Mouse (Mus musculus) forebrain, embryonic 11.5 days (tissue): ENCODE data around the gene Nemp1. TPM values are rescaled to one million over a fixed set of nuclear protein-coding genes. Genes with fewer than 3 reads are reported as not detected.

Experiments used
- ATAC-seq: fragments of 200-750 bp; cut with Nextera tagmentation; replicated peaks from 2 replicates; pipeline ENCODE4 v1.8.0; 2017; ENCODE audit warnings: moderate TSS enrichment; ENCODE audit not compliant: low FRiP score
- DNase-seq: peaks from one replicate; pipeline ENCODE4 v3.0.0-alpha.2; 2017; ENCODE audit warnings: low spot score
- H3K27ac ChIP-seq: fragments of 300-500 bp; sonication (generic); 2 replicates; pipeline ENCODE4 v1.5.1; 2014; ENCODE audit warnings: low read depth, low read length
- H3K27me3 ChIP-seq: fragments of 300-500 bp; sonication (generic); 2 replicates; pipeline ENCODE4 v1.6.1; 2014; ENCODE audit warnings: mild to moderate bottlenecking, low read length, mixed read lengths; ENCODE audit not compliant: control insufficient read depth, insufficient read depth
- H3K36me3 ChIP-seq: fragments of 300-500 bp; sonication (generic); 2 replicates; pipeline ENCODE4 v1.6.1; 2014; ENCODE audit warnings: mild to moderate bottlenecking, low read length, moderate library complexity, mixed read lengths; ENCODE audit not compliant: control insufficient read depth, insufficient read depth
- H3K4me1 ChIP-seq: fragments of 300-500 bp; sonication (generic); replicated peaks from 2 replicates; pipeline ENCODE4 v1.6.1; 2014; ENCODE audit warnings: low read length, mixed read lengths; ENCODE audit not compliant: control insufficient read depth, insufficient read depth
- H3K4me2 ChIP-seq: fragments of 300-500 bp; sonication (generic); 2 replicates; pipeline ENCODE4 v1.6.1; 2014; ENCODE audit warnings: low read depth, mild to moderate bottlenecking, low read length, moderate library complexity, mixed read lengths; ENCODE audit not compliant: severe bottlenecking
- H3K4me3 ChIP-seq: fragments of 300-500 bp; sonication (generic); 2 replicates; pipeline ENCODE4 v1.5.1; 2014; ENCODE audit warnings: low read depth, low read length
- H3K9ac ChIP-seq: fragments of 300-500 bp; sonication (generic); 2 replicates; pipeline ENCODE4 v1.6.1; 2014; ENCODE audit warnings: low read length
- H3K9me3 ChIP-seq: fragments of 300-500 bp; sonication (generic); 2 replicates; pipeline ENCODE4 v1.6.1; 2016; ENCODE audit warnings: low read length, mixed read lengths; ENCODE audit not compliant: control insufficient read depth
- WGBS: fragments of 180-500 bp; shearing (Covaris S2); extraction: QIAGEN DNeasy Blood & Tissue Kit; methylation state at CpG from one replicate; pipeline ENCODE4 v1.1.7; 2014; 5-methylcytosine and 5-hydroxymethylcytosine counted together
- polyA plus RNA-seq: library from polyadenylated mRNA; unstranded; fragments of >200 nt; fragmentation: Nextera tagmentation; extraction: Ambion mirVana; gene quantifications from 2 replicates; pipeline ENCODE4 v1.2.1, GENCODE M21; 2014

Gene Nemp1
- polyA plus RNA-seq, 1 experiment from 2014 or later: 12.0 TPM

DNA sequence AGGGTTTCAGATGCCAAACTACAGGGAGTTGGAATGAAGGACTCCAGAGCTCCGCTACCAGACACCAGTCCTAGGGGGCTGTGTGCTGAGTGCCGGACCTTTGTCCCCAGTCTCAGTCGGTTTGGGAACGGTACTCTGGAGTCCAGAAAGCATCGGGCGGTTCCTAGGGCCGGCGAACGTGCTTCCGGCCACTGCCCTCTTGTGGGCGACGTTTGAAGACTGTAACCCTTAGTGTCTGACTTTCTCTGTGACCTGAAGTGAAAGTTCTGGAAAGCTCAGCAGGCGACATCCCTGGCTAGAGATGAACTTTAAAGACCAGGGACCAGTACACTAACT lies 44.7 kb upstream of the Nemp1 start:
- Histone ChIP-seq H3K9ac (peak overlapping the region; percentile 43), H3K4me3 (peak overlapping the region; percentile 74), H3K4me2 (peak overlapping the region; percentile 47), H3K4me1 (peaks cover 13% of the 10 kb centered on the region), H3K27me3 (no peaks in the 10 kb centered on the region), H3K27ac (peak overlapping the region; percentile 68), H3K36me3 (no peaks in the 10 kb centered on the region), H3K9me3 (peaks cover 4% of the 10 kb centered on the region; the same call in 1 of the 2 replicates)
- ATAC-seq: peak; percentile 9; the same call in 1 of the 2 replicates
- peak; percentile 74 for DNase-seq
- under 1% methylated on average over 13 of the region's 13 CpGs for WGBS

DNA sequence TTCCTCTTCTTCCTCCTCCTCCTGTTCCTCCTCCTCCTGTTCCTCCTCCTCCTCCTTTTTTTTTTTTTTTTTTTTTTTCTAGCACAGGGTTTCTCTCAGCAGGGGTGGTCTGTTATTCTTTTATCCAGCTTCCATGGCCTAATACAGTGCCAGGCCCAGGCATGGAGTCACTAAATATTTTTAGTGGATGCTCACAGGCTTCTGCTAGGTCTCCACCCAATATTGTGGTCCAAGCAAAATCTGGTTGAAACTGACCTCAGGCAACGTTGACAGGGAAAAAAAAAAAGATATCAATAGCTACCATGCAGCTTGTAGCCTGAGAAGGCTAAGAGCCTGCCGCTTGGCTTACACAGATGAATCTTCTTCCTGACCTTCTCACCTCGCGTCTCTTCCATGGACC lies 44.0 kb upstream of the Nemp1 start:
- H3K27ac ChIP-seq: no peak overlapping the region; the same call in 1 of the 2 replicates
- 64% methylated on average over 4 of the region's 4 CpGs for WGBS
- no peak overlapping the region for H3K4me3 ChIP-seq
- peaks cover 11% of the 10 kb centered on the region for H3K4me1 ChIP-seq
- H3K9me3 ChIP-seq: peaks cover 4% of the 10 kb centered on the region; the same call in 1 of the 2 replicates
- no peaks in the 10 kb centered on the region for H3K36me3 ChIP-seq
- no peak for DNase-seq
- ATAC-seq: no peak
- no peaks in the 10 kb centered on the region for H3K27me3 ChIP-seq
- H3K9ac ChIP-seq: no peak overlapping the region
- no peak overlapping the region for H3K4me2 ChIP-seq

DNA sequence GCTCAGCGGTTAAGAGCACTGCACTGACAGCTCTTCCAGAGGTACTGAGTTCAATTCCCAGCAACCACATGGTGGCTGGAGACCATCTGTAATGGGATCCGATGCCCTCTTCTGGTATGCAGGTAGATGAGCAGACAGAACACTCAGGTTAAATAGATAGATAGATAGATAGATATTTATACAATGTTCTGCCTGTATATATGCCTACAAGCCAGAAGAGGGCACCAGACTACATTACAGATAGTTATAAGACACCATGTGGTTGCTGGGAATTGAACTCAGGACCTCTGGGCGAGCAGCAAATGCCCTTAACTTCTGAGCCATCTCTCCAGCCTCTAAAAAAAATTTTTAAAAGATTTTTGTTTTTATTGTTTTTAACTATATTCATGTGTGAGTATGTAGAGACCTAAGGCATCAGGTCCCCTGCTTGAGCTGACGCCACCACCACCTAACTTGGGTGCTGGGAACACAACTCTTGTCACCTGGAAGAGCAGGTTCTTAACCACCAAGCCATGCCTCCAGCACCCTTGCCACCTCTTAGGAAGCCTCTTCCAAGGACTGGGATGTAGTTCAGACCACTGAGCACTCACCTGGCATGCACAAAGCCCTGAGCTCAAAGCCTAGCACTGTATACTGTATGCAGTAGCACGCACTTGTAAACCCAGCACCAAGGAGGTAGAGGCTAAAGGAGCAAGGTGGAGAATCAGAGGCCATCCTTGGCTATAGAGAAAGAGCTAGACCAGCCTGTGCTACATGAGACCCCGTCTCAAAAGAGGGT lies 43.1 kb upstream of the Nemp1 start:
- no peaks in the 10 kb centered on the region for H3K27me3 ChIP-seq
- no peak for DNase-seq
- no peak overlapping the region for H3K9ac ChIP-seq
- no peaks in the 10 kb centered on the region for H3K36me3 ChIP-seq
- H3K4me1 ChIP-seq: peaks cover 11% of the 10 kb centered on the region
- no peak overlapping the region for H3K4me3 ChIP-seq
- no peak overlapping the region for H3K4me2 ChIP-seq
- H3K27ac ChIP-seq: no peak overlapping the region
- ATAC-seq: no peak
- WGBS: 95% methylated on average over 6 of the region's 6 CpGs
- H3K9me3 ChIP-seq: peaks cover 4% of the 10 kb centered on the region; the same call in 1 of the 2 replicates

DNA sequence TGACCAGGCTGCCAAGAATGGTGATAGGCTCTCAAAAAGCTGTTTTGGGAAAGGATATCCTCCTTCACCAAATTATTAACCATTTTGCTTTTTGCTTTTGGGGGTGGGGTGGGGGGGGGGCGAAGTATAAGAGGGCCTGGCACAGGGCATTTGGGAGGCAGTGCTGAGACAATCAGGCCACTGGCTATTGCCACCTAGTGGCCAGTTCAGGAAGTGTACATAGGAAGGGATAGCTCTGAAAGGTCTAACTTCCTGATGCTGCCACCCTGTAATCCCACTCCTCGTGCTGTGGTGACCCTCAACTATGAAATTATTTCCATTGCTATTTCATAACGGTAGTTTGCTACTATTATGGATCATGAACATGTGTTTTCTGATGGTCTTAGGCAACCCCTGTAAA lies 40.3 kb upstream of the Nemp1 start:
- DNase-seq (no peak), ATAC-seq (no peak)
- no peak overlapping the region for H3K4me3 ChIP-seq
- WGBS: 82% methylated on average over 3 of the region's 3 CpGs
- H3K36me3 ChIP-seq: no peaks in the 10 kb centered on the region
- peaks cover 4% of the 10 kb centered on the region; the same call in 1 of the 2 replicates for H3K9me3 ChIP-seq
- H3K4me1 ChIP-seq: peaks cover 4% of the 10 kb centered on the region; the same call in 1 of the 2 replicates
- H3K27me3 ChIP-seq: no peaks in the 10 kb centered on the region
- no peak overlapping the region for H3K4me2 ChIP-seq
- H3K9ac ChIP-seq: no peak overlapping the region
- no peak overlapping the region for H3K27ac ChIP-seq

DNA sequence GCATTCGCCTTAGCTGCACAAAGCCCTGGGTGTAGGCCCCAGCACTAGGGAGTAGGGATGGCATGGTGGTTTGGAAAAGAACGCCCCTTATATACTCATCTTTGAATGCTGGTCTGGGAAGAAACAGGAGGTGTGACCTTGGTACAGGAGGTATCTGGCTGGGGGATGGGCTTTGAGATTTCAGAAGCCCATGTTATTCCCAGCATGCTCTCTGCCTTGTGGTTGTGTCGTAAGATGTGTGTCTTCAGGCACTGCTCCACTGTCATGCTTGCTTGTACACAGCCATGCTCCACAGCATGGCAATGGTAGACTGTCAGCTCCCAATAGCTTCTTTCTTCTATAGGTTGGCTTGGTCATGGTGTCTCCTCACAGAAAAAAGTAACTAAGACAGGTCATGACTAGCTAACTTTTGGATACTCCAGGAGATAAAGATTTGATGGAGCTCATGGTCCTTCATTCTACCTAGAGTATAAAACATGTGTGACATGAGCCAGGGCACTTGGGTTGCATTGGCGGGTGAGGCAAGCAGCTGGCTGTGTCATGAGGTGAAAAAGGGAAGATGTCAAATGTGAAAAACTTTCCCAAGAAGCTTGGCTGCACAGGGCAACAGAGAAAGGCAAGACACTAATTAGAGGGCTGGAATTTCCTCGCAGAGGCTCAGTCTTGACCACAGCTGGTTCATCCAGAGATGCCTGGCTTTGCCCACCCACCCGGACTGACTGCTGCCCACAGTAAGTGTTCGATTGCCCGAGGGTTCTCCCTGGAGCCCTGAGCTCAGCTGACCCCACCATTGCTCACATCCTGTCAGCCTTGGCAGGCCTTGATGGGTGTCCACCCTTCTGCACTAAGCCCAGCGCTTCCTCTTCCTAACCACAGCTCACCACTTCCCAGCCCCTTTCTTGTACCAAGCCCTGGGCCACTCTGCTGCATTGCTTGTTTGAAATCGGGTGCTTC lies 35.2 kb upstream of the Nemp1 start:
- 86% methylated on average over 10 of the region's 10 CpGs for WGBS
- H3K36me3 ChIP-seq: no peaks in the 10 kb centered on the region
- H3K27me3 ChIP-seq: no peaks in the 10 kb centered on the region
- no peaks in the 10 kb centered on the region for H3K4me1 ChIP-seq
- ATAC-seq (no peak), DNase-seq (no peak)
- H3K27ac ChIP-seq: no peak overlapping the region
- H3K9ac ChIP-seq: no peak overlapping the region
- H3K4me2 ChIP-seq: no peak overlapping the region
- peaks cover 1% of the 10 kb centered on the region; the same call in 1 of the 2 replicates for H3K9me3 ChIP-seq
- no peak overlapping the region for H3K4me3 ChIP-seq

DNA sequence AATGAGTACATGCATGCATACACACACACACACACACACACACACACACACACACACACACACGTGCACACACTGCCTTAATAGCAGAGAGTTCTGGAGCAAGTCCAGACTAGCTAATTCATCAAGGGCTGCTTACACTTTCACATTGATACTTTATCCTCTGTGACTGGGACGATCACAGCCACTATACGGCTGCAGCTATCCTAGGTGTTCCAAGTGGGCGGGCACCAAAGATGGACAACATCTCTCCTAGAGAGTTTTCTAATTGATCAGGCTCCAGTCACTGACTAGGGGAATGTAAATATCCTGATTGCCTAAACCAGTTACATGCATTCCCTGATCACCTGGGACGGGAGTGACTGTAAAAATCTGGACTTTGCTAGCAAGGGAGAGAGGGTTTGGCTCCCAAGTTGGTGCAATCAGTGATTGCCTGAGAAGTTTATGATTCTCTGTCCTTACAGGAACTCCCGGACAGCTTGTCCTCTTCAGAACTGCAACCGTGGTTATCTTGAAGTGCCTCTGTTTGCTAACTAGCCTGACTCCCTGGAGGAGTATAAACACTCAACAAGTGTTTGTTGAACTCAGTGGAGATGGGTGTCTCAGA lies 33.9 kb upstream of the Nemp1 start:
- DNase-seq (no peak), ATAC-seq (no peak)
- no peak overlapping the region for H3K4me3 ChIP-seq
- H3K4me2 ChIP-seq: no peak overlapping the region
- H3K36me3 ChIP-seq: no peaks in the 10 kb centered on the region
- H3K27ac ChIP-seq: no peak overlapping the region
- 85% methylated on average over 7 of the region's 7 CpGs for WGBS
- no peaks in the 10 kb centered on the region for H3K4me1 ChIP-seq
- no peak overlapping the region for H3K9ac ChIP-seq
- no peaks in the 10 kb centered on the region for H3K9me3 ChIP-seq
- no peaks in the 10 kb centered on the region for H3K27me3 ChIP-seq

DNA sequence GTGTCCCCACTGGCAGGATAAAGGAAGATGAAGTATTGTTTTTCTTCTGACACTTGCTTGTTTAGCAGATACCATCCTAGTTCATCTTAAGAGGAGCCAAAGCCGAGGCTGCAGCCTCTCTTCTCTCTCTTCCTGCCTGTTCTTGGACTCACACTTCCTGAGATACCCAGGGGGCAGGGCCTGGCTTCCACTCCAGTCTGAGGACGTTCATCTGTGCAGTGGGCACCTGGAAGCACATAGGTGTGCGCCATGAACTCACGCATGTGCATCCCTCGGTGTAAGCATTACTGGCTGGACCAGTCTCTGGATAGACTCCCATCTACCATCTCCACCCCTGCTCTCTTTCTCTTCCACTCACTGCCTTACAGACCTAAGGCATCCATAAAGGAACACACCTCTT lies 26.3 kb upstream of the Nemp1 start:
- no peak for DNase-seq
- H3K4me3 ChIP-seq: no peak overlapping the region
- no peaks in the 10 kb centered on the region for H3K9me3 ChIP-seq
- peaks cover 11% of the 10 kb centered on the region for H3K4me1 ChIP-seq
- 71% methylated on average over 5 of the region's 5 CpGs for WGBS
- no peak overlapping the region for H3K4me2 ChIP-seq
- no peak overlapping the region for H3K9ac ChIP-seq
- no peak for ATAC-seq
- peaks cover 19% of the 10 kb centered on the region for H3K27me3 ChIP-seq
- H3K27ac ChIP-seq: no peak overlapping the region
- no peaks in the 10 kb centered on the region for H3K36me3 ChIP-seq
